ENCODE assay signal across 9 mouse cellular contexts in genomic region chr6:142948955-142949357, GRCm38 (mm10). TPM values are rescaled to one million over a fixed set of nuclear protein-coding genes. Genes with fewer than 3 reads are reported as not detected.
DNase-seq lines count a peak whose midpoint lies in the region; ATAC-seq lines count a peak whose summit lies in the region.
"Had no signal": no experiment of that assay in that cellular context is flagged by ENCODE, and none has a peak within 500 bp of the region (broad histone marks: within the 10 kb centered on the region; RNA-seq: fewer than 3 reads in every experiment).

No protein-coding gene starts in this region.

- peak; percentile 14 to 33 for DNase-seq in kidney, postnatal 36 days
- DNase-seq in cerebellum, postnatal 25 days, result peak; percentile 81 to 84
- DNase-seq in layer of hippocampus, adult 9-11 months, result peak; percentile 54
- no peak for DNase-seq in embryonic facial prominence, embryonic 10.5 days (ENCODE audit: low spot score)
- no peak for DNase-seq in testis, postnatal 14 days (ENCODE audit: low spot score)

- H3K9ac ChIP-seq in kidney, embryonic 14.5 days (ENCODE audit: low read depth, low read length), result no peak overlapping the region
- no peak overlapping the region for H3K9ac ChIP-seq in neural tube, embryonic 14.5 days (replicated peaks; ENCODE audit: low read depth, low read length)
- H3K9ac ChIP-seq: limb, embryonic 15.5 days had no signal

- H3K4me1 ChIP-seq in kidney, embryonic 14.5 days (ENCODE audit: control insufficient read depth, insufficient read depth, low read length), result 0 out of 2 replicates have a peak, but pooled peaks cover 4% of the 10 kb centered on the region
- H3K4me1 ChIP-seq in neural tube, embryonic 14.5 days (ENCODE audit: control insufficient read depth, insufficient read depth, low read length), result 0 out of 2 replicates have a peak, but pooled peaks cover 9% of the 10 kb centered on the region
- peaks cover 11% of the 10 kb centered on the region for H3K4me1 ChIP-seq in embryonic facial prominence, embryonic 10.5 days

- H3K9me3 ChIP-seq in kidney, embryonic 14.5 days (ENCODE audit: control insufficient read depth, low read length), result no peaks in the 10 kb centered on the region
- no peaks in the 10 kb centered on the region for H3K9me3 ChIP-seq in neural tube, embryonic 14.5 days (ENCODE audit: control insufficient read depth, low read length)
- H3K9me3 ChIP-seq in embryonic facial prominence, embryonic 10.5 days, result no peaks in the 10 kb centered on the region
- H3K9me3 ChIP-seq: limb, embryonic 15.5 days had no signal

- ATAC-seq in kidney, embryonic 14.5 days (ENCODE audit: low FRiP score, low TSS enrichment), result no peak
- peak; percentile 12; the same call in 1 of the 2 replicates for ATAC-seq in neural tube, embryonic 14.5 days (ENCODE audit: low read depth)
- no peak for ATAC-seq in megakaryocyte, adult 5-6 weeks (ENCODE audit: poor library complexity, severe bottlenecking)

- no peaks in the 10 kb centered on the region for H3K36me3 ChIP-seq in kidney, embryonic 14.5 days (ENCODE audit: control insufficient read depth, insufficient read depth, low read length)
- no peaks in the 10 kb centered on the region for H3K36me3 ChIP-seq in neural tube, embryonic 14.5 days (ENCODE audit: control insufficient read depth, insufficient read depth, low read length)
- H3K36me3 ChIP-seq in embryonic facial prominence, embryonic 10.5 days (replicated peaks), result no peaks in the 10 kb centered on the region; the same call in 1 of the 2 replicates
- H3K36me3 ChIP-seq: limb, embryonic 15.5 days had no signal

- 82% methylated on average over 5 of the region's 5 CpGs for WGBS in kidney, embryonic 14.5 days
- 69% methylated on average over 5 of the region's 5 CpGs for WGBS in neural tube, embryonic 14.5 days
- 82% methylated on average over 5 of the region's 5 CpGs for WGBS in embryonic facial prominence, embryonic 10.5 days

- H3K4me2 ChIP-seq in kidney, embryonic 14.5 days (replicated peaks; ENCODE audit: low read depth, low read length), result no peak overlapping the region
- no peak overlapping the region for H3K4me2 ChIP-seq in neural tube, embryonic 14.5 days (ENCODE audit: low read depth, low read length)
- H3K4me2 ChIP-seq: limb, embryonic 15.5 days had no signal

- no peak overlapping the region for H3K27ac ChIP-seq in kidney, embryonic 14.5 days (ENCODE audit: low read depth, low read length)
- H3K27ac ChIP-seq in neural tube, embryonic 14.5 days (ENCODE audit: low read depth, low read length), result no peak overlapping the region
- H3K27ac ChIP-seq in embryonic facial prominence, embryonic 10.5 days (replicated peaks), result no peak overlapping the region
- H3K27ac ChIP-seq: limb, embryonic 15.5 days had no signal

- H3K27me3 ChIP-seq in kidney, embryonic 14.5 days (ENCODE audit: control insufficient read depth, insufficient read depth, low read length), result no peaks in the 10 kb centered on the region
- no peaks in the 10 kb centered on the region for H3K27me3 ChIP-seq in neural tube, embryonic 14.5 days (ENCODE audit: control insufficient read depth, insufficient read depth, low read length)
- no peaks in the 10 kb centered on the region for H3K27me3 ChIP-seq in embryonic facial prominence, embryonic 10.5 days (replicated peaks; ENCODE audit: low read depth, poor library complexity, severe bottlenecking)
- H3K27me3 ChIP-seq: limb, embryonic 15.5 days had no signal

- H3K4me3 ChIP-seq in kidney, embryonic 14.5 days (ENCODE audit: low read length), result no peak overlapping the region
- no peak overlapping the region for H3K4me3 ChIP-seq in neural tube, embryonic 14.5 days (ENCODE audit: low read depth, low read length)
- no peak overlapping the region for H3K4me3 ChIP-seq in embryonic facial prominence, embryonic 10.5 days
- H3K4me3 ChIP-seq: limb, embryonic 15.5 days had no signal

RNA-seq across cellular contexts. Expression of gene St8sia1, which starts 15.3 kb away (rescaled TPM):
- 2.4 and 3.5 TPM in 2 replicates for polyA plus RNA-seq in kidney, embryonic 14.5 days (2014; fragmentation: Nextera tagmentation; extraction: Ambion mirVana)
- 8.2 and 9.5 TPM in 2 replicates for polyA plus RNA-seq in neural tube, embryonic 14.5 days (2014; fragmentation: Nextera tagmentation; extraction: Ambion mirVana)
- 1.6 and 2.4 TPM in 2 replicates for polyA plus RNA-seq in embryonic facial prominence, embryonic 10.5 days (2016; fragmentation: Nextera tagmentation; extraction: Ambion mirVana)
- total RNA-seq in megakaryocyte, adult 5-6 weeks (2015), result 1.3 and 1.4 TPM in 2 replicates
- total RNA-seq in megakaryocyte, adult 5-6 weeks (2017), result 0.48 and 0.85 TPM in 2 replicates

Comparison
In these comparisons a context has a peak if more than half of its experiments do, and no peak if none do; other contexts are left out.
1. DNase-seq: peak in kidney, postnatal 36 days (2 of 2), cerebellum, postnatal 25 days (2 of 2) and layer of hippocampus, adult 9-11 months (single experiment); none in embryonic facial prominence, embryonic 10.5 days (single experiment) and testis, postnatal 14 days (single experiment).